Mouse (Mus musculus): Measurements from ENCODE around the gene Galnt7.
A peak's percentile ranks its signal among the peaks of the same experiment; 100 is the strongest.

Gene Galnt7

DNA sequence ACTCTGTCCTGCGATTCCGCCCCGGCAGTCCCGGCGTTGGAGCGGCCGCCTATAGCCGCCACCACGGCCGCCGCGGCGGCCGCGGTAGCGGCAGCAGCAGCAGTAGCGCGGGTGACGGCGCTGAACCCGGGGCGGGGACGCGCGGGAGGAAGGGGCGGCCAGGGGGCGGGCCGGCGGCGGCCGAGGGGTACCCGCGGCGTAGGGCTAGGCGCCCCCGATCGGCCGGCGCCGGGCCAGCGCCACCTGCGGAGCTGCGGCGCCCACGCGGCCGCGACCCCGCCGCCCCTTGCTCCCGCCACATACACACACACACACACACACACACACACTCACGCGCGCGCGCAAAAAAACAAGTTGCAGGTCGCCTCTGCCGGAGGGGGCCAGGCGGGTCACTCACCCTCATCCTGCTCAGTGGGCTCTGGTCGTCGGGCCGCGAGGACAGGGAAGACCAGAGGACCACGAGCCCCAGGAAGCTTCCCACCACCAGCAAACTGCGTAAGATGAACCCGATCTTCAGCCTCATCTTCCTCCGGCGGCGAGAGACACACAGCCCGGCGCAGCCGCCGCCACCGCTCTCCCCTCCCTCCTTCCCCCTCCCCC is at the start of gene Galnt7:
TSS of gene Galnt7 (minus strand) at position 577 of the 600 bp plus-strand sequence.
- peak; percentile 65 to 67 for DNase-seq (ENCODE audit: low spot score in 2 of 2)

DNA sequence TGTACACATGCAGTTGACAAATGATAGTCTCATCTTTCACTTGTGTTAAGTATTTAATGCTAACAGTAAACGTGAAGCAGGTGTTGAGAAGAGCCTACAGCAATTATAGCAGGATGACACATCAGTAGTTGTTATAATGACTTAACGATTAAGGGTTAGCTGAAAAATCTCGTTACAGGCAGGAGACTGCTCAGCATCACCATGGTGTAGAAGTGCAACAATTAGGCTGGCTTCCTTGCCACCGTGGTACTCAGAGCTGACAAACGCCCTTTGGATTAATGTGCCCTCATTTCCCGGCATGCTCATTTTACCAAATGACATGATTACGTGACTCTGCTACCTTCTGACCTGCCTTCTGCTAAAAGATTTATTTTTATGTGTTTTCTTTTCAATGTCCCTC is 35.8 kb upstream of the Galnt7 start:
- DNase-seq (ENCODE audit: low spot score in 2 of 2): no peak

DNA sequence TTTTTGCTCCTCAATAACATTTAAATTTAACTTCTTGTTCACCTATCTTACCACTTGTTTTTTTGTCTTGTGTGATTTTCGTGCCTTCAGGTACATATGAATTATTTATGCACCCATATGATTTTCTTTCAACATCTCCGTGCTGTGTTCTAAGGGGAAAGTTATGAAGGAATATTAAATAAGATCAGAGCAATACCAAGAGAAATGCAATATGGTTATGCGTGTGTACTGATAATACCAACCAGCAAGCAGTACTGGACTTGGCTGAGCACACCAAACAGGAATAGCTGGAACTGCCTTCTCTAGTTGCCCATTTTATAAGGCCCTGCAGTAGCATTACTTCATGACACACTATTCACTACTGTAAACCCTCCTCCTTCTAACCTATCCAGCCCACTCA is 33.0 kb upstream of the Galnt7 start:
- DNase-seq (ENCODE audit: low spot score in 2 of 2): no peak

DNA sequence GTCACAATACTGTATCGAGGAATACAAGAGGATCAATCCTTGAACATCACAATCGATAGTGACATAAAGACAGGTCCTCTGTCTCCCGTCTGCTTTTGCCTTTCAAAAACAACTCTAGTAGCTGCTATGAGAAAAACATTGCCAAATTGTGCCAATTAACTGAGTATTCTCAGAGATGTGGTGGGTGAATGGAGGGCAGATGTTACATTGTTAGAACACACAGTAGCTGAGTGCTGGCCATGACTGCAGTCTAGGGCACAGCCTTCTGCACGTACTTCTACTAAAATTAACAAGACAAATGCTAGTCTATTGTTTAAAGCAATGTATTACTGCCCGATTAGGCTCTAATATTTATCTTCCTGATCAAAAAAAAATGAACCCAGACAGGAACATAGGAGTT is 27.2 kb upstream of the Galnt7 start:
- no peak for DNase-seq (ENCODE audit: low spot score in 2 of 2)

DNA sequence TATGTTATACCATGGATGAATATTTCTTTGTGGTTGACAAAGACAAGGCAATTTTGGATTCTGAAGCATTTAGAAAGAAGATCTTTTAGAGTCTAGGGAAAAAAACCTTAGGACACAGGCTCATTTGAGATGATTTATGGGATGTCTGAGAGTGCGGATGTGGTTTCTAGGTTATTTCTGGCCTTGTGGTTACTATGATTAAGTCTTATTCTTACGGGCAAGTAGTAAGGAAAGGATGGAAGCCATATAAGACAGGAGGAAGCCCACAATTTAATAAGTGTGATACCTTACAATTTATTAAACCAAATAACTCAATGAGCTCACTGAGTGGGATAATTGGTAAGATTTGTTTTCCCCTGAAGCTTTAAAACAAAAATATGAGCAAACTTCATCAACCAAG is 11.3 kb upstream of the Galnt7 start:
- DNase-seq (ENCODE audit: low spot score in 2 of 2): no peak

DNA sequence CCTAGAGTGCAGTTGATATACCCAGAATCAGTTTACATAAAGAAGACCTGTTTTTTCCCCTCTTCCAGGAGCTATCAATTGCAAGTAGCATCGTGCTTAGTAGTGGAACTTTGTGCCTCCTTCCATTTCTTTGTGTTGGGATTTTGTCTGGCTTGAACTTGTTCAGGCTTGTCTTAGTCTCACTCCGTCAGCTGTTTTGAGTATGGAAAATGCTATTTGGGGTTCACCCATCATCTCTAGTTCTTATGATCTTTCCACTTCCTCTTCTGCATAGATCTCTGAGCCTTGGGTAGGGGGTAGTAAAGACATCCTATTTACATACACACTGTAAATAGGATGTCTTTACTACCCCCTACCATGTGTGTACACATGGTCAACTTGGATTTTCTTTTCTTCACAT is 7.2 kb upstream of the Galnt7 start:
- DNase-seq (ENCODE audit: low spot score in 2 of 2): no peak

DNA sequence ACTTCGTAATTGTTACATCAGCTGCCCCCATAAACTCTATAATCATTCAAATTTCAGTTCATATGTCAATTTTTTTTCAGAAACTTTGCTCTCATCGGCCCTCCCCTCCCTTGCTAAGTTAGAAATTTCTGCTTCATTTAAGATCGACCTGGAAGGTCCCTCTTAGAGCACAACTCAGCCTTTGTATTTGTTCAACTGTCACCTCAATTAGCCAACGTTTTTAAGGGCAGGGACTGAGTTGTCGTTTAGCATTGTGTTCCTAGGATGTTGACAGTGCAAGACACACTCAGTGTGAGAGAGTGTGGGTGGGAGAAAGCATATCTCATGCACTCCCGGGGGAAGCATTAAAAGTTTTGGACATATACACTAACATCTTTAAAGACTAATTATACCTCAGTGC is 3.6 kb upstream of the Galnt7 start:
- DNase-seq (ENCODE audit: low spot score in 2 of 2): no peak

DNA sequence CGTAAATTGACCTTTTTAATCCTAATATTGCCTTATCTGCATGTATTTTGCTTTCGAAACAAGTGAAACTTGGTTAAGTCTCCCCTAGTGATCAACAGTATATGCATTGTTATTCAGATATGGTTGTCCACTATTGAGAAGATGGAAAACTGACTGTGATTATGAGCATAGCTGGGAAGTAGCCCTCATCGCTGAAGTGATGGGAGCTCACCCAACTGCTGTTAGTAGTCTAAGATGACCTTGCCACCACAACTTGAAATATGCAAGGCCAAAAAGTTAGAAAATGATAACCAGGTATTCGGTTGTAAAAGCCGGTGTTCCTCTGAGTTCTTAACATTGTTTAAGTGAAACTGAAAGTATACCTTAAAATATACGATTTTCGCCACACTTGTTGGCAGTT is 1.3 kb upstream of the Galnt7 start:
- no peak for DNase-seq (ENCODE audit: low spot score in 2 of 2)

DNA sequence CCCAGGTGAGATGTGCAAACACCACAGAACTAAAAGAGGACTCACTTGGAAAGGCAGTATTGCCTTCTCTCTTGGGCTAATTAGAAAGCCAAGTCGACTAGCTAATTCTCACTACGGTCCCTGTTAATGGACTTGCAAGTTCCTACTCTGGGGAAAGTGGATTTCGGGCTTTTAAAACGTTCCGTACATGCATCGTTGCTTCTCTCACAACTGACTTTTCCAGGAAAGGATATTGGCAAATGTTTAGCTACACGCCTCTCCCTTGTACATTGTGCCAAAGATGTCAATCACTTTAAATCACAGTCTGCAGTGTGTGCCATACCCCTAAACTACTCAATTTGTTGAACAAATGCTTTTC is 915 bp upstream of the Galnt7 start:
- no peak for DNase-seq (ENCODE audit: low spot score in 2 of 2)

DNA sequence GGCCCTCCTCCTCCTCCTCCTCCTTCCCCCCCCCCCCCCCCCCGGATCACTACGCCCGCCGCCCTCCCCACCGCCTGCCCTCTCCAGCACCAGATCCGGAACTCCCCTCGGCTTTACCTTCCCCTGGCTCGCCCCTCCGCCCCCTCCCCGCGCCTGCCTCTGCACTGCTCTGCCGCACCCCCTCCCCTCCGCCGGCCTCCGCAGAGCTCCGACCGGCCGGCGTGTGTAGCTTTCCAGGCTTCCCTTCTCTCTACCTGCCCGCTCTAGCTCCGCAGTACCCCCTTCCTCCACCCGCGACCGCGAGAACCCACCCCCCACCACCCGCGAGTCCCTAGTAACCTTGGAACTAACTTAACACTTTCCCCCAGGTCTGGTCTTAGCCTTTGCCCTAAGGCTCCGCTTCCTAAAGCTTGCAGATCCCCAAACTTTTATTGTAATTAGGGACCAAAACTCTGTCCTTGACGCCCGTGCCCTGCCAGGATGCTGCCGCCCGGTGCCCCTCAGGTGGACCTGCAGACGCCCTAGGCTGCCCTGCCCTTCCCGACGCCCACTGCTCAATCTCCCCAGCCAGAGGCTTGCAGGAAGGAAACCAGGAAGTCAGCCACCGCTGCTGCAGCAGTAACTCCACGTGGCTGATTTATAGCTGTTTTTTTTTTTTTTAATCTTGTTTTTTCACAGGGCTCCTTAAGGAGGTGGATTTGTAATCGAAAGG is 380 bp upstream of the Galnt7 start:
- peak in 1 of 2 experiments; percentile 41 for DNase-seq (ENCODE audit: low spot score in 2 of 2)

DNA sequence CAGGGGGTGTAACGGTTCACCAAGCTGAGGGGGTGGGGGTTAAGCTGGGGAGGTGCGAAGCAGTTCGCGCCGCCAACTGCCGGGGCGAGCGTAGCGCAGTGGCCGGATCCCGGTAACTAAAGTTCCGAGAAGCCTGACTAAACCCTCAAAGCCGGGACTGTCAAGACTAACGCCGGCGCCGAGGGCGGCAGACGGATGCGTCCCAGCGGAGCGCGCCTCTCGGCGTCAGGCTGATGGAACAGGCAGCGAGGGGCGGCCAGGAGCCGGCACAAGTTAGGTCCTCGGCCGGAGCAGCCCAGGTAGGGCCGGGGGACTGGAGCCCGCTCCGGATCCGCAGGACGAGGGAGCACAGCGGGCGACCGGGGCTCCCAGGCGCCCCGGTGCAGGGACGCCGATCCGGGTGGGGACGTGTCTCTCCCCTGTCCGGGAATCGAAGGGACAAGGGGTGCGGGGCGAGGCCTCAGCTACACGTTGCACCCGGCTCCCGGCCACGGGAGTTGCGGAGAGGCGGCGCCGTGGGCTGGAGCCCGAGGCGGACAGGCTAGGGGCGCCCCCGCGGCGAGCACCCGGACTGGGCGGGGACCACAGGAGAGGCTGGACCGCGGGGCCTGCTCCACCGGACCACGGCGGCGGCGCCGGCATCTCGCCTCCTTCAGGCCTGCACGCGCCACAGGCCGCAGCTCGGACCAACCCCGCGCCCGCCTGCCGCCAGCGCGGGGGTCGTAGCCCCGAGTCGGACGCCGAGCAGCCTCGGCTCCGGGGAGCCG is 960 bp downstream of the Galnt7 start:
- peak; percentile 69 to 73 for DNase-seq (ENCODE audit: low spot score in 2 of 2)

DNA sequence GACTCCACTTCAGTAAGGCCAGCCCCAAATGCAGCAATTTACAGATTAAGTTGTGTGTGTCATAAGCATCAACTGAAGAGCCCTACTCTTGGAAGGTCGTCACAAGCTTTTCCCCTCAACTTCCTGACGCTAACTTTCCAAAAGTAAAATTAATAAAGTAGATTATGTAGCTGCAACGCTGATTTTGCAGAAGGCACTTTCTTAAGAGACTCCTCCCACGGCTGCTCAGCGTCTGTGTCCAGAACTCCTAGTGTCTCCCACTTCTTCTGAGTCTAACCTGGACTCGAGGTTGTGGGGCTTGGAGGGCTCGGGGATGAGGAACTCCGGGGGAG is 1.5 kb downstream of the Galnt7 start:
- no peak for DNase-seq (ENCODE audit: low spot score in 2 of 2)

DNA sequence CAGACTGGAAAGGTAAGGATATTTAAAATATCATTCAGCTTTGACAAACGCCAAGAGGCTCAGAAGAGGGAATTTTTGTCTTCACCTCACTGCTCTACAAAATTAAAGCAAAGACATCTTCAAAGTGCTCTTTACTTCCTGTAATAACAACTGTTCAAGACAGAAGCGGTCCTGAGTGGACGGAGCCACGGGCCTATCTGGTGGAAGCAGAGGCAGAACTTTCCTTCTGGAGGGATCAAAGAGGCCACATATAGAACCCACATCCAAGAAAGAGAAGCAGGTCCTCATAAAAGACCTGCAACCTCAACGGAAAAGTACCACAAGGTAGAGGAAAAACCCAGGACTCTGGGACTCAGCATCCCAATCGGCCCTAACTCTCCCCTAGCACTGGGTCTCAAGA is 2.6 kb downstream of the Galnt7 start:
- DNase-seq (ENCODE audit: low spot score in 2 of 2): no peak

DNA sequence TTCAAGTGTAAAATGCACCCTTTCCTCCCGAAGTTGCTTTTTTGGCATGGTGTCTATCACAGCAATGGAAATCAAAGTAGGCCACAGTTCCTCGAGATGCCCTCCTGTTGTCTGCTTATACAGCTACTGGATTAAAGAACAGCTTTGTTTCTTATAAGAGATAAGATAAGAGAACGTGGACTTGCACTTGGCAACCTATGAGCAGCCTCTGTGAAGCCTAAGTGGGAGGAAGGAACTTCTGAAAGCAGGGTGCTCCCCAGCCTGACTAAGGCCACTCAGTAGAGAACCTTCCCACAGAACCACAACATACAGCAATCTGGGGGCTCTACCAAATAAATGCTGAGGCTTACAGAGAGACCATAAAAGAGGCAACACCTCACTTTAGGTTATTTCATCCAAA is 5.3 kb downstream of the Galnt7 start:
- no peak for DNase-seq (ENCODE audit: low spot score in 2 of 2)

DNA sequence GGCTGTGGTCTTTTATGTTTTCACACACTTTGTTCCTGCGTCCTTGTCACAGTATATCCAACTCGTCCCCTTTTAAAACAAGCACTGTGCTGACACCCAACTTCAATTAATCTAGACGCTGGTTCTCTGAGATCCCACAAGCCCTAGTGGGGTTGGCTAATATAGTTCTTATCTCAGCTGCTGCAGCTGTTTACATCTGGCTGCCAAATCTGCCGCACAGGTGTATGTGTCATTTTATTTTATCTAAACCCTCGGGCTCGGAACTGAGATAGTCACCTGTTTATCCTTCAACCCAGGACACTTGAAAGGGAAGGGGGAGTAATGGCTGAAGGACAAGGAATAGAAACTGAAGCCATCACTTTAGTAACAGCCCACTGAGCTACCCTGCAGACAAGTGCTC is 8.6 kb downstream of the Galnt7 start:
- DNase-seq (ENCODE audit: low spot score in 2 of 2): no peak

DNA sequence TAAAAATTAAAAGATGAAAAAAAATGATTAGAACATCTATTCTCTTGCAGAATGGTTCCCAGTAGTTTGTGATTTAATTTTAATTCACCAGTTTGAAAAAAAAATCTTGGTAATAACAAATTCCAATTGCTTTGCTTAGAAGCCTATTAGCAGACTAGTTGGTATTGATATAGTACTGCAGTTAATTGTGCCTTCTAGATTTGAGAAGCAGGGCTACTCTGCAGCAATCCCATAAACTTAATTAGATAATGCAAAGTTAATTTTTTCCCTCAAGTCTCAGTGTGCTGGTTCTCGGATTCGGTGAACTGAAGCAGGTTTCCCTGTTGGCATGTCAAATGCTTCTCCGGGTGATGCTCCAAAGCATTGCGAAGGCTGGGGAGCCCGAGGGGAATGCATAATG is 10.1 kb downstream of the Galnt7 start:
- no peak for DNase-seq (ENCODE audit: low spot score in 2 of 2)

DNA sequence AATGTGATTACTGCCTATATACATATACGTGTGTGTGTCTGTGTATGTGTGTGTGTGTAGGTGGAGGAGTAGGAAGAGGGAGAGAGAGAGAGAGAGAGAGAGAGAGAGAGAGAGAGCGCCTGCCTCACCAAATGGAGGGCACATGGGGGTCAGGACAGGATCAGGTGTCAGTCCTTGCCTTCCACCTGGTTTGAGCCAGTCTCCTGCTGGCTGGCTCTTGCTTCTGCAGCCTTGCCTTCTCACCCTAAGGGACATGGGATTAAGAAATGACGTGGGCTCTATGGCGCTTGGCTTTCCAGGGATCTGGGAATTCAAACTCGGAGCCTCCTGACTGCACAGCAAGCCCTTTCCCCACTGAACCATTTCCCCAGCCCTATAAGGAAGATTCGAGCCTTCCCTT is 13.9 kb downstream of the Galnt7 start:
- DNase-seq (ENCODE audit: low spot score in 2 of 2): no peak

DNA sequence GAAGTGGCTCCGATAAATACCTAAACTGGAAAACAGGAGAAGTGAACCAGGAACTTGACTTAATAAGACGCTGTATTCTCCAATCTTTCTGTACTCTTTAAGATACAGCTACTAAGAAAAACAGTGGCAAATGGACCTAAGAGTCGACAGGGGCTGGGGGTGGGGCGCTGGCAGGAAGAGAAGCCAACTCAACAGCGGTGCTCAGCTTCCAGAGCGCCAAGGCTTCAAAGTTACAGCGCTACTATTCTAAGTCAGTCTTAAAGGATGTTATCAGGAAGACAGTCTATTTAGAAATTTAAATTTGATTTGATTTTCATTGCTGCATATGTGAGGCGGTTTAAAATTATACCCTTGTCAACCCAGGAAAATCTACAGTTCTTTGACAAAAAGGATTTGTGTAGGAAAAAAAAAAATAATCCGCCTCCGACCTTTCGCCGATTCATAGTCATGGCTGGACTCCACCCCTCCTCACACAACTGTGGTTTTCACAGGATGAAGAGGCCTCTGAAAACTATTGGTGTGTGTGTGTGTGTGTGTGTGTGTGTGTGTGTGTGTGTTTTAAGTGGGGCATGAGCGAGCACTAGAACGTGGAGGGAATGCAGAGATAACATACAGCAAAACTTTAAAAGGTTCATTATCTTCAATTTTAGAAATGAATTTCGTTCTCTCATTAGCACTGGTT is 15.1 kb downstream of the Galnt7 start:
- no peak for DNase-seq (ENCODE audit: low spot score in 2 of 2)

DNA sequence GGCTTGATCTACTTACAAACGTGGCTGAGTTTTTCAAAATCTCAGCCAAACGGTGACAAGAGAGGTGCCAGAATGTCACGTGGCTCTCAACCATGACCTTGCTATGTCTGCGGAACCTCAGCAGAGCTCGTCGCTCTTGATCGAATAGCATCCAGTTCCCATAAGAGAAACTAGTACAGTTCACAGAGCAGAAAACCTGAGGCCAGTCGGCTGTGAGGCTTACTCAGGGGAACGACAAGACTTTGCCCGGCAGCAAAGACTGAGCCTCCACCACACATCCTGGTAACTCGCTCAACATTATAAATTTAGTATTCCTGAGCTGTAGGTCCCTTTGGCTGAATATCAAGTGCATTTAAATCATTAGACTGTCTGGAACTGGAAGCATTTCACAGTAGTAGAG is 16.1 kb downstream of the Galnt7 start:
- no peak for DNase-seq (ENCODE audit: low spot score in 2 of 2)

DNA sequence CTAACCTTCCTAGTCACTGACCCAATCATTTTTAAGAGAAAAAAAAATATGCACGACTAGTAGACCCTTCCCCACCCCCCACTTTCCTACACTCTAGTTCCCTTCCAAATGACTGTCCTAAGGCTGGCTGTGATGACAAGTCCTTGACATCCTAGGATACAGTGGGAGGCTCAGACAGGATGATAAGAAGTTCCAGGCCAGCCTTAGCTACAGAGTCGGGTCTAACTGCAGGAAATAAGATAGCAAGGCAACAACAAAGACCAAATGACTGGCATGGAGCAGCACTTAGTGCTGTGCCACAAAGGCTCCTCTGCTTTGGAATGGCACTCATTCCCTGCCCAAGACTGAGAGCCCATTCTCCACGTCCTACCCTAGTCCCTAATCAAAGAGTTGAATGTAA is 16.6 kb downstream of the Galnt7 start:
- DNase-seq (ENCODE audit: low spot score in 2 of 2): no peak

DNA sequence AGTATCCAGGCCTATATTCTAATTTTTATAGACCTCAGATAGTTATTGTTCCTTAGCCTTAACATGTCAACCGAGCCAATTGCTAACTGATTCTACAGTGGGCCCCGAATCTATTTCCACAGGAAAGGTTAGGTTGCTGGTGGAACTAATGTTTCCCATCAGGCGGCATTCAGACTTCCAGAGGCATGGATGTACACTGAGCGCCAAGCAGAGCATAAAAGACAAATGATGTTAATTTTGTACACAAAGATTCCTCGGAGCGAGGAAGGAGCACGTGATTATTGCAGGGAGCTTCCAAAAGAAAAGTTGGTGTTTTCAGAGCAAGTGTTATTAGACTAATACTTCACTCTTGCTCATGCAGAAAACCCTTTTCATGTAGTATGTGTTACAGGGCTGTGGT is 21.1 kb downstream of the Galnt7 start:
- no peak for DNase-seq (ENCODE audit: low spot score in 2 of 2)

DNA sequence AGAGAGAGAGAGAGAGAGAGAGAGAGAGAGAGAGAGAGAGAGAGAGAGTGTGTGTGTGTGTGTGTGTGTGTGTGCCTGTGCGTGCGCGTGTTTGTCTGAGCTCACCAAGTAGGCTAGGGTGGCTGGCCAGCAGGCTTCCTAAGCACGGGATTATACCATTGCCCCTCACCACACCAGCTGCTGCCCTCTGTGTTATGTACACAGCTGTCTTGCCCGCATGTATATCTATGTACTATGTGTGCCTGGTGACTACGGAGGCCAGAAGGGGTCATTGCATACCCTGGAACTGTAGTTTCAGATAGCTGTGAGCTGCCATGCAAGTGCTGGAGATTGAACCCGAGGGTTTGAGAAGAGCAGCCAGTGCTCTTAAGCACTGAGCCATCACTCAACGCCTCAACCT is 22.7 kb downstream of the Galnt7 start:
- no peak for DNase-seq (ENCODE audit: low spot score in 2 of 2)

Measured in urinary bladder, postnatal 4 days (tissue).